Mouse (Mus musculus): ENCODE measurements around the gene Cyren.

GRCm38 (mm10) chr6:34869225-34869915 lies 8.5 kb downstream of the Cyren start:
- no peak for TF ChIP-seq ZC3H11A (IDR thresholded peaks at IDR 0.05; ENCODE audit: borderline replicate concordance, low read depth, low read length)
- TF ChIP-seq CHD2 (IDR thresholded peaks at IDR 0.05; ENCODE audit: low read depth, low read length) = no peak
- no peak for TF ChIP-seq MAFK (IDR thresholded peaks at IDR 0.05; ENCODE audit: insufficient read depth, low read depth, low read length)

Data from ES-E14 (cell line).